Mouse (Mus musculus) heart, postnatal 14 days (tissue): ENCODE measurements around the gene Xkr7. TPM values are rescaled to one million over a fixed set of nuclear protein-coding genes. Genes with fewer than 3 reads are reported as not detected.

Source experiments
- DNase-seq, 2 experiments: peaks; one replicate each; pipeline ENCODE4 v3.0.0; 2021 to 2022
- intact Hi-C: fragments of 180-260 bp; cut with DNase I; formaldehyde crosslinking; loops from one replicate; pipeline ENCODE4 v1.15.1; 2025
- long read RNA-seq, 2 experiments: library from polyadenylated mRNA; stranded (forward); transcript quantifications; one replicate each; pipeline ENCODE4 v2.0.0; 2021
- total RNA-seq, 2 experiments: library from RNA; stranded (reverse); gene quantifications; 2 replicates each; pipeline ENCODE4 v1.2.3; 2021

Xkr7 gene
- not detected for total RNA-seq
- long read RNA-seq, experiment 1 = 0 reads
- long read RNA-seq, experiment 2 = 0 reads

DNA sequence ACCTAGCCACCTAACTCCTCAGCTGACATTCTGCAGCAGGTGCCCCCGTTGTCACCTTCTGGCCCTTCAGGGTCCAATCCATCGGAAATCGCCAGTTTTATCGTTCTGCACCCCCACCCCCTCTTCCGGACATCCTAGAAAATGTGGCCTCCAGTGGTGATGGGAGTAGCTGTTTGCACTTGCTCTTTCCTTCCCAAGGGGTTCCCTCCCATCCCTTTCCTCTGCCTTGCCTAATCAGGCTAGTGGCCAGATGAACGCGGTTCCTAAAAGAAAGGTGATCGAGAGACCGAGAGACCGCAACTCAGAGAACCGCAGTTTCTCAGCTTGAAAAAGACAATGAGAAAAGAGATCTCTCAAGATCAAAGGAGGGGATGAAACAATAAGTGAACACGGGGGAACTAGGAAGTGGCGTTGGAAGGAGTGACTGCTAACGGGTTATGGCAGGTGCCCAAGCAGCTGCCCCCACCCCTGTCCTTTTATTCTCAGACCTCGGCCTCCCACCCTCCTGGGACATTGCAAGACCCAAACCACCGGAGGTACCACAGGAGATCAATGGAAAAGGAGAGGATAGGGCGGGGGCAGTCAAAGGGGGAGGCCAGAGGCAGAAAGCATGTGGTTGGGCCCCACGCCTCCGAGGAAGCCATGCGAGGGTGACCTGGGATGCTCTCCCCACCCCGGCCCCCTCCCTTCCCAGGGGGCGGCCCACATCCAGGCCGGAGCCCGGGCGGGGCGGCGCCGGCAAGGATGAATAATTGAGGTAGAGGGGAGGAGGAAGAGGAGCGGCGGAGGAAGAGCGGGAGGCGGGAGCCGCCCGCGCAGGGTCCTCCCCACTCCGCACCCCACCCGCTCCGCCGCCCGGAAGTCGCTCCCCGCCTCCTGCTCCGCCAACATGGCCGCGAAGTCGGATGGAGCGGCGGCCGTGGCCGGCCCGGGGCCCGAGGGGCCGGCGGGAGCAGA, at the start of gene Xkr7:
Xkr7 (plus strand) TSS at position 727 of the 957 bp plus-strand sequence.
- no peak for DNase-seq

DNA sequence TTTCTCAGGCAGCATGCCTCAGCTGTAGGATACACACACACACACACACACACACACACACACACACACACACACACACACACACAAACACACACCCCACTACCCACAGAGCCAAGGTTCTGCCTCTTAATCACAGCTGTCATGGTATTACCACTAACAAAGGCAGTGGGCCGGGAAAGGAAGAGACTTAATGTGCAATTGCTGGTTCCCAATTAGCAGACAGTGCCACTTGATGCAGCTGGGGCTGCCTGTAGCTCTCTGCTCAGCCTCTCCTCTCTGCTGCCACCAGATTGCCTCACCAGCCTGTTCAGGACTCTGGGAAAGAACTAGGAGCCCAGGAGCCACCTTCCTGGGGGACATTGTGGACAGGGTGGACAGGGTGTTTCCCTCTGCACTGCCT, 46.1 kb upstream of the Xkr7 start:
- no peak for DNase-seq
- intact Hi-C loops = no loop called here

More for the DNA sequence above, at the start of gene Xkr7:
- intact Hi-C loops = no loop called here

DNA sequence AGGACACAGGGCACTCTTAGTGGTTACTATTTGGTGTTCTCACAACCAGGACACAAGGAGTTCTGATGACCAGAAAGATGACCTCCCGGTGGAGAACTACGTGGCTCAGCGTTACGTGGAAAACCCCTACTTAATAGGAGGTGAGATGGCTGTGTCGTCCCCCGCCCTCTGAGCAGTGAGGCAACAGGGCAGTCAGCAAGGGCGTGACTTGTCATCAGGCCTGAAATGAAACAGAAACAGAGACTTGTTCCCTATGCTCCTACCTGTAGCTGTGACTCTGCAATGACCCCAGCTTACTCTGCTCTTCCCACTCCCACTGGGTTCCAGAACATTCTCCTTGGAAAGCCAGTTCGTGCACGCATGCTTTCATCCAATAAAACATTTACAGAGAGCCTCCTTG, 40.1 kb upstream of the Xkr7 start:
- intact Hi-C loops = no loop called here
- no peak for DNase-seq

DNA sequence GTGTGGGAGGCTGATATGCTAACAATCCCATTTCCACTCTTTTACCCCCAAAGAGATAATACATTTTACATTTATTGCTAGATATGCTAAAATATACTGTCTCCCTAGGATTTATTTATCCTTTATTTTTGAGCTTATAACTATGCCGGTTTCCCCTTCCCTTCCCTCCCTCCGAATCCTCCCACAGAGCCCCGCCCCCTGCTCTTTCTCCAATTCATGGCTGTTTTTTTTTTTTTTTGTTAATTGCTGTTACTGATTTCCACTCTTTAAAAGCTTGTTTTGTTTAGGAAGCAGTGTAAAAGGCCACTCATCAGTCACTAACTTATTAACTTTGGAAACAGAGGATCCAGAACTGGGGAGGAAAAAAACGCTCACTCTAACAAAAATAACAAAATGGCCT, 34.6 kb upstream of the Xkr7 start:
- no peak for DNase-seq
- intact Hi-C loops = no loop called here

DNA sequence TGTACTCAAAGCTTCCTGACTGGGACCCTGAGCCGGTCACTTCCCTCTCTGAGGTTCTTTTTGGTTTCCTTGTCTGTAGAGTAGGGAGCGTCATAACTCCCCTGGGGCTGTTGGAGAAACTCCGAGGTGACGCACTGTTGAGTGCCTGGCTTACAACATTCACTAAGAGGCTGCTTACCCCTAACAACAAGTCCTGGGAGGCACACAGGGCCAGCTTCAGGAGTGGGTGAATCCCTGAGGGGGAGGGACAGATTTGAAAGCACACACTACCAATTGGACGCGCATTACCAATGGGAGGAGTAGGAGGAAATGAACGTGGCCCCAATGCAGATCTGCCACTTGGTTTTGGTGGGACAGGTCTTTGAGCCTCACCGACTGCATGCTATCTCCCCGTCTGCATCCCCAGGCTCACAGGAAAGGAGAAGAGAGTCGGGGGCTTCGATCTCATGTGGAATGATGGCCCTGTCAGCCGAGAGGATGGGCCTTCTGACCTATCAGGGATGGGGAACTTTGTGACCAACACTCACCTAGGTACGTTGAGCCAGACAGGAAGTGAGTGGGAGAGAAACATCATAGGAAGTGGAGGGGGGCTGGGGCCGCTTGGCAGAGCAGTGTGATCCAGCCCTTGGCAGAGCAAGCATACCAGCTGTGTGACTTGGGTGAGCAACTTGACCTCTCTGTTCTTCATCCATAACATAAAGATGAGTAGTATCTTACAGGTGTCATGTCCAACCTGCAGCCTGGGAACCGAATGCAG, 29.0 kb upstream of the Xkr7 start:
- intact Hi-C loops = no loop called here
- no peak for DNase-seq

DNA sequence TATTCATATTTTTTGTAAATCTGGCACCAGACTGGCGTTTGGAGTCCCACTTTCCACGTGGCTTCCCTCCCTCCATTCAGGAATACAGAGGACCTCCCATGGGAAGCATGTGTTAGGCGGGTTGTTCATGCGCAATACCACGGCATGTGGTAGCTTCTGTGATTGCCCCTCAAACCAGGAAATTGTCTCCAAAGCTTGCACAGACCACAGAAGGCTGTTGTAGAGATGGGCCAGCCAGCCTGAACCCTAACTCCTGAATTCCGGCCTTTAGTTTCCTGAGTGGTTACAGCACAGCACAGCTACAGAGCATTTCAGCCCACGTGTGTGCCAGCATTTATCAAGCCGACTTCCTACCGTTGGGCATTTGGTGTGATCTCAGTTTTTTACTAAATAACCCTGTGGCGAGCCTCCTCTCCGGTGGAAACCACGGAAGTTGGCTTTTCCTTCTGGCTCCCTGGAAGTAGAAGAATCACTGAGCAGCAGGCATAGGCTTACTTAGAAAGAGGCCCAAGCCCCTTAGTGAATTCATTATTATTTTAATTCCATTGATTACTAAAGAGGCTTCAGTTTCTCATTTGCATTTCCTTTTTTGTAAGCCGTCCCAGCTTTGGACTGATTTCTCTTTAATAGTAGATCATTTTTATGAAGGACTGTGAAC, 27.8 kb upstream of the Xkr7 start:
- intact Hi-C loops = no loop called here
- DNase-seq = no peak

DNA sequence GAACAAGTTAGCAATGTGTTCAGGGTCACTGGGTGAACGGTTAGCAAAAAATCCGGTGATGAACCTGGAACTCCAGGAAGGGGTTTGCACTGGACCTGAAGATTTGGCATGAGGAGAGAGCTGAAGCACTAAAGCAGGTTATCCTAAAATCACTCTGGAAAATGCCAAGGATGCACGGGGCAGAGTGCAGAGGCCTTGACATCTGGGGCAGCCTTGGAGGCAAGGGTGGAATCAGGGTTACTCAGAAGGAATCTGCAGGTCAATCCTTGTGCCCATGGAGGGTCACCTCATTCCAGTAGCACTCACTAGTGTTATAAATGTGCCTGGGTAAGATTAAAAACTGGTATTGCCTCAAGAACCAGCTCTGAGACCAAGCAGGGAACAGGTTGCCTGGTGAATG, 25.7 kb upstream of the Xkr7 start:
- intact Hi-C loops = no loop called here
- no peak for DNase-seq

DNA sequence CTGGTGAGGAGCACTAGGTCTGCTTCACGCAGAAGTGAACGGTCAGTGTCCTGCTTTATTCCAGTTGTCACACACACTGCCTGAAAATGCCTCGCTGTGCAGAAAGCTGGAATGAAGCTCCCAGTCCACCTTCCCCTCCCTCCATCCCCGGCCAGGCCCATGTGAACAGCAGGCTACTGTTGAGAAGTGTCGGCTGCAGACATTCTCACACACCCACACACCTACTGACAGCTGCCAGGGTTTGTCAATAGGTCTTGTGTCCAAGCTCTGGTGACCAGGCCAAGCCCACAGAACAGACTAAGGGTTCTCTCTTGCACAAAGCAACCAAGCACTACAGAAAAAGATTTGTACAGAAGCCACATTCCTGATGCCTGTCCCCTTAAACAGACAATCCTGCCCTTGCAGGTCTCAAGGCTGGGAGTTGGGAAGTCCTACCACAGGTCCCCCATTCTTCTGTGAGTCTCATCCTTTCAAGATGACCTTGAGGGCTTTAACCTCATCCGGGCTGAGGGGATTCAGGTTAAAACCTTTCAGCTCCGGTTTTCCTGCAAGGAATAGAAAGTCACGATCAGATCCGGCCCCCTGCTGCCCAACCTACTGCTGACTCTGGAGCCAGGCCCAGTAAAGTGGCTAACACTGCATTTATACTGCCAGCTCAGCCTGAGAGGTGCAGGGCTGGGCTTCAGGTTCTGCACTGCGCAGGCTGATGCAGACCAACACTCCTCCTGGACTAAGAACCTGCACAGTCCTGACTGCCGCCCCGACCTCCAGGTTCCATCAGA, 22.3 kb upstream of the Xkr7 start:
- intact Hi-C loops = no loop called here
- DNase-seq = no peak

DNA sequence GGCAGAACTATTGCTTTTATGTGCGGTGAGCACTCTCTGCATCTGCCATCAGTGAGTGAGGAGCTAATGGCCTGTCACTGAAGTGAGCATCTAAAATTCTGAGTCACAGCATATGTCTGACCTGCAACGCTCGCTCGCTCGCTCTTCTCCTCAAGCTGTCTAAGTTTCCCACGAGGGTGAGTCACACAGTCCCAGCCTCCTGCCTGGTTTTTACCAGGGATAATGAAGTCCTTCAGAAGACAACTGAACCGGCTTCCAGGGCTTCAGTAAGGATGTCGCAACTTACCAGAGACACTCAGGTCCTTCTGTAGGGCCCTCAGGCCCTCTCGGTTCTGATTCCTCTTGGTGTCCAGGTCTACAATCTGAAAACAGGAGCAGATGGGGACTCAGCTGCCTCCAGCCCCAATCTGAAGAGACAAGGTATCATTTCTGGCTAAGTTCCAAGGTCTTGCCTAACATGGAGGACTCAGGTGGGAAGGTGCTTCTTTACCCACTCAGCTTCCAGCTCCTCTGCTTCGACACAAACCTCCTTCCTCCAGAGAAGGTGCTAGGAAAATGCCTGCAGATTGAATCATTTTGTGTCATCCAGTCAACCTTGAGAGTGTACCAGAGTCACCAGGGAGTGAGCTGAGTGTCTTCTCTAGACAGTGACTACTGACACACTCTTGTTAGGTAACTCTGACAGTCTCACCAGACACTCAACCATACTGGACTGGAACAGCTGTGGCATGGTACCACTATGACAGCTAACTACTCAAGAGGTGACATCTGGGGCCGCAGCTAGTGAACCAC, 17.7 kb upstream of the Xkr7 start:
- intact Hi-C loops = loop anchor here (10.0 kb wide), 2 partner anchors 269 to 339 kb away; no protein-coding TSS in a partner anchor
- no peak for DNase-seq

DNA sequence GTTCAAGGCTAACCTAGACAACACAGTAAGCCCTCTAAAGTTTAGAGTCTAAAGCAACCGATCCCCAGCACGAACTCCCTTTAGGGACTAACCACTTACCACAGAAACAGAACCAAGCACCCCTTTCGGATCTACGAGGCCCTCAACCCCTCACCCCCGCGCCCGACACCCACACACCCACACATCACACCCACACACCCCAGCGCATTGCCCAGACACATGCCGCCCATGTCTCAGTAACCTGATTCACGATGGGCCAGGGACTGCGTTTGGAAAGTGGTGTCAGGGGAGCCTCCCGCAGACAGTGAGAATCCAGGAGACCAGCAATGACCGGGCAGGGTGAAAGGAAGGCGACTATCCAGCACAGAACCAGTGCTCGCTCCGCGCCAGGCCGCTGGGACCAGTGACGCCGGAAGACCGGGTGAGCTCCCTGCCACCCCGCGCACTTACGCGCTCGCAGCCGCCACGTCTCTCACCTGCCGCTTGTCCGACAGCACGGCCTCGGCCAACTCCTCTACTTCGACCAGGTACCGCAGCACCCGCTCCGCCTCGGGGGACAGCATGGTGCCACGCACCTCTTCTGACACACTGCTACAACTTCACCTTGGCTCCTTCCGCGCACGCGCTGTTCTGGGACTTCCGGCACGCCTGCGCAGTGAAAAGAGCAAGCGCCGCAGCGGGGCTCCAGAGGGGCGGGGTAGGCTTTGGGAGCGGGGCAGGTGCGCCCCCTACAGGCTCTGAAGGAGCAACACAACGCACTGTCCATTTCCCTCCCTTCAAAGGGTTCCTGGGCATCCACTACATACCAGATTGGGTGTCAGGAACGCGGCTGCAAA, 16.7 kb upstream of the Xkr7 start, which contains the start of gene Pdrg1:
Pdrg1 (minus strand) TSS at position 670 of the 836 bp plus-strand sequence.
- DNase-seq = peak; percentile 96
- intact Hi-C loops = loop anchor here (1.0 to 10.0 kb wide), 3 partner anchors 101 to 340 kb away; no protein-coding TSS in a partner anchor

DNA sequence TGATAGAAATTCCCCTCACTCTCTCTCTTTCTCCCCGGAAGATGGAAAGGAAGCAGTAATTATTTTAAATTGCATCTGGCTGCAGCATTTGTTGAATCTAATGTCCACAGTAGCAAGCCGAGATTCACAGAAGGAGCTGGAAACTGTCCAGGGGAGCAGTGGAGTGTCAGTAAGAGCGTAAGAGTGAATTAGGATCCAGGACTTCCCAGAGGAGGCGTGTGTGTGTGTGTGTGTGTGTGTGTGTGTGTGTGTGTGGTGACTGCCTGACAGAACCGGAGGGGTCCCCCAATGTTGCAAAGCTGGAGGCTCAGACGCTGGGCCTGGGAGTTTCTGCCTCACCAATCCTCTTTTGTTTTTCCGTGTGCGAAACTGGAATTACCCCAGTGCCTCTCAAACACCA, 15.8 kb upstream of the Xkr7 start:
- intact Hi-C loops = loop anchor here (1.0 to 10.0 kb wide), 3 partner anchors 102 to 341 kb away; no protein-coding TSS in a partner anchor
- no peak for DNase-seq

DNA sequence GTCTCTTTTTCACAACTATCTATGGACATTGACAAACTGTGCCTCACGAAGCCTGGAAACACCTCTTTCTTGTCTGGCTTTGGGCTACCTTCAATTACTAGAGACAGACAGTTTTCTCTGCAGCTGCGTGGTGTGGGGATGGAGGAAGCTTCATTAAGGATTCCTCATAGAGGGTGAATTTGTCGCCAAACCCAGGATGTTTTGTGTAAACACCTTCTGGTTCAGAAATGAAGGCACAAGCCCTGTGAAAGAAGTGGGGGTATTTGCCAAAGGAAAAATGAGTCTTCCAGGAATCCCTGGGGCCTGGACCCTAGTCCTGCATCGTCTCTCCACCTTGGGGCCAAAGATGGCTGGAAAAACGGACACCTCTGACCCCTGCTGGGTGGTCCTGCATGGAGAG, 14.9 kb upstream of the Xkr7 start:
- no peak for DNase-seq
- intact Hi-C loops = loop anchor here (10.0 kb wide), 2 partner anchors 272 to 342 kb away; no protein-coding TSS in a partner anchor

DNA sequence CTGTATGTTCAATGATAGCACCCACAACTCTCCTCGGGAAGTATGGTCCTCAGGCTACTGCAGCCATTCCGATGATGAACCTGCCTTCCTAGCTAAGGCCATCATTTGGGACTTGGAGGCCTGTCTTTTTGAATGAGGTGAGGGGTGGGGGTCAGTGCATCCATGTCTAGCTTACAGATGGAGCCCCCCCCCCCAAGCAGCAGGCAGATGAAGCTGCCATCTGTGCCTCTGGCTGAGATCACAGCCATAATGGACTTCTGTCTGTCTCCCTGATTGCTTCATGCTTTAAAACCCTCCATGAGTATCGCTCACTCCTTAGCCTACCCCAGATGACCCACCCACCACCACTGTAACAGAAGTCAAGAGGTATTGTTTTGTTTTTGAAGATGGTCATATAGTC, 12.3 kb upstream of the Xkr7 start:
- intact Hi-C loops = loop anchor here (10.0 kb wide), 2 partner anchors 275 to 345 kb away; no protein-coding TSS in a partner anchor
- DNase-seq = no peak

DNA sequence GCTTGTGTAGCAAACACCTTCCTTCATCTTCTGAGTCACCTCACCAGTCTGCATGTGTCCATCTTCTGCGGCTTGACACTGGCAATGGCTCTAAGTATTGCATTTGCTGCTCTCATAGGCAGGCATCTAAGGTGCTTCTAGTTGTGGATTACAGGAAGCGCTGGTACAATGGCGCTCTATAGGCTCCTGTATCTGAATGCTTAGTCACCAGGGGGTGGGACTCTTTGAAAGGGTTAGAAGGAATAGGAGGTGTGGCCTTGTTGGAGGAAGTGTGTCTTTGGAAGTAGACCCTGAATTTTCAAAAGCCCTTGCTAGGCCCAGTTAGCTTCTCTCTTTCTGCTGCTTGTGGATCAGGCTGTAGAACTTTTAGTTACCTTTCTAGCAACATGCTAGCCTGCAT, 10.5 kb upstream of the Xkr7 start:
- intact Hi-C loops = no loop called here
- DNase-seq = no peak

DNA sequence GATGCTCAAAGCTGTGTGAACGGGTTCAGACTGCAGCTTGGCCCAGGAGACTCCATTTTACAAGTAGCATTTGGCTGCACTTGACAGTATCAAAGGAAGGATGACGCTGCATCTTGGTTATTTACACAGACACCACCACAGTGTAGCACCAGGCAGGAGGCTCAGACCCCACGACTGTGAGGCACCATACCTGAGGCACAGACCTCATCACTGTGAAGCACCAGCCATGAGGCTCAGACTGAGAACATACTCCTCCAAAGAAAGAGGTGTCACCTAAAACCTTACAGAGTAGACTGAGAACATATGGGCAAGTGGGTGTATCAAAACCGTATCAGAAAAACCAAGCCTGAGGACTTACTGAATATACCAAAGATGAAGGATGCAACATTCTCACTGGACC, 8.8 kb upstream of the Xkr7 start:
- no peak for DNase-seq
- intact Hi-C loops = no loop called here

DNA sequence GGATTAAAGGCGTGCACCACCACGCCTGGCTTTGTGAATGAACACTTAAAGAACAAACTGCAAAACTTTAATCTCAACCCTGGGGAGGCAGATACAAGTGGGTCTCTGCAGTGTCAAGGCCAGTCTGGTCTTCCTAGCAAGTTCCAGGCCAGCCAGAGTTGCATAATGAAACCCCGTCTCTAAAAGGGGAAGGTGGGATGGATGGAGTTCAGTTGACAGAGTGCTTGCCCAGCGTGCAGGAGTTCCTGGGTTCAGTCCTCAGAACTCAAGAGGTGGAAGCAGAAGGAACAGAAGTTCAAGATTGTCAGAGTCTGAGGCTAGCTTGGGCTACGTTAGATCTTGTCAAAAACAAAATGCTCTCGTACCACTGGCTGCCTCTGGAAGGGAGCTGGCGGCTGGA, 5.6 kb upstream of the Xkr7 start:
- intact Hi-C loops = no loop called here
- DNase-seq = no peak

DNA sequence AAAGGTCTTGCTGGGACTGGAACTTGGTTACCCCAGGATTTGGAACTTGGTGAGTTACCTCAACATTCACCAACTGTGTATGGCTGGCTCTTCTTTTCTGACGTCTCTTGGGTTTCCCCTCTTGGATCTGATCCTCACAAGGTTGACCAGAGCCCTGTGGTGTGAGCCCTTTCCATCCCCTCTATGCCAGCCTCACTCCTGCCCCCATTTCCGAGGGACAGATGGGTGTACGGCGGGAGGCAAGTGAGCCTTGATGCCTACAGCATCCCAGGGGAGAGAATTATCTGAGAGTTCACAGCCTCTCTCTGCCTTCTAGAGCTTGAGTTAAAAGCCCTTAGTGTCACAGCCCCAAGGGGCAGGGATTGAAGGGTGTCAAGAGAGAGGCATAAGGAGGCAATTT, 4.2 kb upstream of the Xkr7 start:
- no peak for DNase-seq
- intact Hi-C loops = no loop called here

DNA sequence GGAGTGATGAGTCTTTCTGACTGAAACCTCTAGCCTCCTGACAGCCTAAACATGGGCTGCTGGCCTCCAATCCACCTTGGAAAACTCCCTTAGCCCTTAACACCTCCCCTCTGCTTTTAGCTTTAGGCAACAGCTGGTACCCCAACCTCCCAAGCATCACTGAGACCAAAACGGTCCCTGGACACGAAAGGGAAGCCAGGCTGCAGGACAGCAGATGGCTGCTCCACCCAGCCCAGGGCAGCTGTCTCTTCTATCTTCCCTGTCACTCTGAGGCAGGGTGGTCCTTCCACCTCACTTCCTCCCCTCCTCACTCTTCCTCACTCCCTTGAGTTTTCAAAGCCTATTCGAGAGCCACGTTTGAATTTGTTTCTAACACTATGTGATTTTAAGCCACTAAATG, 1.2 kb upstream of the Xkr7 start:
- intact Hi-C loops = no loop called here
- DNase-seq = no peak
